Mouse (Mus musculus) G1E (cell line): ENCODE measurements at regions not wholly inside any gene's neighbourhood (a gene's known extent, or its start where the extent isn't known, plus 50 kb on each side); places are given as distances from the start of the nearest gene placed in this dataset.

ENCODE experiments used
- CTCF ChIP-seq: IDR thresholded peaks from 2 replicates; pipeline ENCODE4 v1.5.1; 2012; ENCODE audit warnings: low read depth, low read length, inconsistent platforms, mixed read lengths
- GATA1 ChIP-seq: IDR thresholded peaks from 2 replicates; pipeline ENCODE4 v1.6.1; 2012; ENCODE audit warnings: borderline replicate concordance, low read length, inconsistent platforms, mixed read lengths

- TF ChIP-seq GATA1 (no peak), CTCF (no peak)
These were observed 142.7 kb upstream of the Pik3r1 start for GRCm38 (mm10) chr13:101910687-101911086.
